Mouse (Mus musculus) ES-Bruce4 (cell line): ENCODE measurements around the gene Fgr.

Experiments used
- CTCF ChIP-seq: IDR thresholded peaks from one replicate; pipeline ENCODE4 v1.8.1; 2011; ENCODE audit warnings: low read depth, low read length
- EP300 ChIP-seq: IDR thresholded peaks from 2 replicates; pipeline ENCODE4 v1.6.1; 2011; ENCODE audit warnings: low read depth, low read length; ENCODE audit not compliant: insufficient read depth
- POLR2A ChIP-seq: IDR thresholded peaks from one replicate; pipeline ENCODE4 v1.8.1; 2011; ENCODE audit warnings: low read length; ENCODE audit not compliant: insufficient read depth

GRCm38 (mm10) chr4:132944106-132944505 is 29.8 kb upstream of the Fgr start:
- no peak for TF ChIP-seq POLR2A
- no peak for TF ChIP-seq CTCF
- no peak for TF ChIP-seq EP300
